Mouse (Mus musculus) embryonic facial prominence, embryonic 10.5 days (tissue): ENCODE measurements around the gene Kmt2b. TPM values are rescaled to one million over a fixed set of nuclear protein-coding genes. Genes with fewer than 3 reads are reported as not detected.
A peak's percentile ranks its signal among the peaks of the same experiment; 100 is the strongest.

Experiments used
- DNase-seq: peaks from one replicate; pipeline ENCODE4 v3.0.0-alpha.2; 2017; ENCODE audit warnings: low spot score
- H3K27ac ChIP-seq: fragments of 300-500 bp; sonication (generic); replicated peaks from 2 replicates; pipeline ENCODE4 v1.5.1; 2016; ENCODE audit warnings: mild to moderate bottlenecking
- H3K27me3 ChIP-seq: fragments of 300-500 bp; sonication (generic); replicated peaks from 2 replicates; pipeline ENCODE4 v1.6.1; 2016; ENCODE audit warnings: low read depth, mild to moderate bottlenecking; ENCODE audit not compliant: poor library complexity, severe bottlenecking
- H3K36me3 ChIP-seq: fragments of 300-500 bp; sonication (generic); replicated peaks from 2 replicates; pipeline ENCODE4 v1.6.1; 2016; ENCODE audit warnings: mild to moderate bottlenecking, moderate library complexity
- H3K4me1 ChIP-seq: fragments of 300-500 bp; sonication (generic); 2 replicates; pipeline ENCODE4 v1.6.1; 2016
- H3K4me3 ChIP-seq: fragments of 300-500 bp; sonication (generic); 2 replicates; pipeline ENCODE4 v1.5.1; 2016; ENCODE audit warnings: mild to moderate bottlenecking, moderate library complexity
- H3K9me3 ChIP-seq: fragments of 300-500 bp; sonication (generic); 2 replicates; pipeline ENCODE4 v1.6.1; 2016; ENCODE audit warnings: mild to moderate bottlenecking
- WGBS: fragments of 180-500 bp; shearing (Covaris S2); methylation state at CpG from one replicate; pipeline ENCODE4 v1.1.7; 2016; 5-methylcytosine and 5-hydroxymethylcytosine counted together
- microRNA-seq: library from miRNA; unstranded; fragments of <30 nt; microRNA quantifications from one replicate; pipeline ENCODE4, GENCODE M21; 2017
- polyA plus RNA-seq: library from polyadenylated mRNA; unstranded; fragments of >200 nt; fragmentation: Nextera tagmentation; extraction: Ambion mirVana; gene quantifications from 2 replicates; pipeline ENCODE4 v1.2.1, GENCODE M21; 2016

Kmt2b gene
- polyA plus RNA-seq, 1 experiment from 2014 or later = 10.2 TPM

DNA sequence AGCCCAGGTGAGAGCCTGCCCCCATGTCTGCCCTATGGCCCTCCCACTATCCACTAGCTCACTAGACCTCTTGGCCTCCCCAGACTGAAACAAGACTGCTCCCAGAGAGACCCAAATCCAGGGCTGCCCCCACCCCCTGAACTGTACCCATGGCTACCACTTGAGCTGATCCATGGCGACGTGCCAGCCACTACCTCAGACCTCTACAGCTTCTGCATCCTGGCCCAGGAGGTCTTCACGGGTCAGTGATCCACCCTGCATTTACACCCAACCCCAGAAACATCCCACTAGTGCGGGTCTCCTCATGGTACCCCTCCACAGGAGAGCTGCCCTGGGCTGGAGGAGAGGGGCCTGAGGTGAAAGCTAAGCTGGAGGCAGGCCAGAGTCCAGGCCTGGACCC is 68.1 kb downstream of the Kmt2b start:
- H3K9me3 ChIP-seq = no peaks in the 10 kb centered on the region; the same call in 1 of the 2 replicates
- no peak for DNase-seq
- H3K4me1 ChIP-seq = peaks cover 10% of the 10 kb centered on the region
- peak overlapping the region; percentile 35; the same call in 1 of the 2 replicates for H3K27ac ChIP-seq
- H3K27me3 ChIP-seq = peaks cover 23% of the 10 kb centered on the region
- H3K36me3 ChIP-seq = peaks cover 29% of the 10 kb centered on the region
- WGBS = 71% methylated on average over 4 of the region's 4 CpGs
- H3K4me3 ChIP-seq = no peak overlapping the region

Small RNA genes within 50 kb of the gene (microRNA-seq; reads per million reads assigned to microRNA genes)
- gene Gm38670 (1.2 reads per million), gene Mir3569 (0.91 reads per million)

Other genes starting within 250 kb of the Kmt2b start
- 5.0 and 5.4 TPM in 2 replicates for gene Lrfn3, start 226.0 kb downstream of the Kmt2b start, polyA plus RNA-seq
- 11.8 and 15.4 TPM in 2 replicates for gene Tyrobp, start 175.0 kb downstream of the Kmt2b start, polyA plus RNA-seq
- not detected in 2 replicates for gene Hcst, start 168.9 kb downstream of the Kmt2b start, polyA plus RNA-seq
- 1.1 and 1.8 TPM in 2 replicates for gene Nfkbid, start 167.0 kb downstream of the Kmt2b start, polyA plus RNA-seq
- gene Aplp1, start 143.2 kb downstream of the Kmt2b start, polyA plus RNA-seq = 28.6 and 32.3 TPM in 2 replicates
- gene Kirrel2, start 131.0 kb downstream of the Kmt2b start, polyA plus RNA-seq = 1.3 and 2.2 TPM in 2 replicates
- 0.15 and 0.63 TPM in 2 replicates for gene Nphs1, start 130.4 kb downstream of the Kmt2b start, polyA plus RNA-seq
- 0.28 TPM in 1 of 2 replicates, not detected in the other for gene Prodh2, start 95.1 kb downstream of the Kmt2b start, polyA plus RNA-seq
- gene Arhgap33, start 53.7 kb downstream of the Kmt2b start, polyA plus RNA-seq = 24.8 and 25.2 TPM in 2 replicates
- gene Hspb6, start 36.5 kb downstream of the Kmt2b start, polyA plus RNA-seq = 4.1 and 5.6 TPM in 2 replicates
- 17.7 TPM in 2 replicates for gene Proser3, start 36.4 kb downstream of the Kmt2b start, polyA plus RNA-seq
- 42.5 and 45.2 TPM in 2 replicates for gene Lin37, start 28.9 kb downstream of the Kmt2b start, polyA plus RNA-seq
- gene U2af1l4, start 25.4 kb downstream of the Kmt2b start, polyA plus RNA-seq = 91.5 and 94.9 TPM in 2 replicates
- 14.2 and 15.3 TPM in 2 replicates for gene Gm49396, start 25.4 kb downstream of the Kmt2b start, polyA plus RNA-seq
- gene Psenen, start 25.1 kb downstream of the Kmt2b start, polyA plus RNA-seq = 112 and 118 TPM in 2 replicates
- 2.8 and 4.6 TPM in 2 replicates for gene Igflr1, start 23.3 kb downstream of the Kmt2b start, polyA plus RNA-seq
- gene Zbtb32, start 10.2 kb upstream of the Kmt2b start, polyA plus RNA-seq = 0.41 TPM in 1 of 2 replicates, not detected in the other
- 0.54 and 1.0 TPM in 2 replicates for gene Upk1a, start 24.1 kb upstream of the Kmt2b start, polyA plus RNA-seq
- gene Cox6b1, start 37.4 kb upstream of the Kmt2b start, polyA plus RNA-seq = 776 and 799 TPM in 2 replicates
- gene Etv2, start 47.1 kb upstream of the Kmt2b start, polyA plus RNA-seq = 0.47 and 0.87 TPM in 2 replicates
- 134 and 139 TPM in 2 replicates for gene Rbm42, start 61.6 kb upstream of the Kmt2b start, polyA plus RNA-seq
- gene Haus5, start 76.3 kb upstream of the Kmt2b start, polyA plus RNA-seq = 79.6 and 80.3 TPM in 2 replicates
- gene Pmis2, start 82.9 kb upstream of the Kmt2b start, polyA plus RNA-seq = not detected in 2 replicates
- not detected in 2 replicates for gene 2200002J24Rik, start 110.2 kb upstream of the Kmt2b start, polyA plus RNA-seq
- 0.53 and 0.77 TPM in 2 replicates for gene Atp4a, start 123.5 kb upstream of the Kmt2b start, polyA plus RNA-seq
- 147 and 151 TPM in 2 replicates for gene Tmem147, start 140.8 kb upstream of the Kmt2b start, polyA plus RNA-seq
- 0.36 and 0.59 TPM in 2 replicates for gene Gapdhs, start 155.0 kb upstream of the Kmt2b start, polyA plus RNA-seq
- 0.68 and 1.0 TPM in 2 replicates for gene Sbsn, start 162.7 kb upstream of the Kmt2b start, polyA plus RNA-seq
- gene Dmkn, start 175.0 kb upstream of the Kmt2b start, polyA plus RNA-seq = not detected in 2 replicates
- gene Krtdap, start 199.2 kb upstream of the Kmt2b start, polyA plus RNA-seq = not detected in 2 replicates
- gene Ffar2, start 235.0 kb upstream of the Kmt2b start, polyA plus RNA-seq = not detected in 2 replicates